Mouse (Mus musculus) left cerebral cortex, adult 8-10 months (tissue): ENCODE measurements around the gene Tmem233. TPM values are rescaled to one million over a fixed set of nuclear protein-coding genes. Genes with fewer than 3 reads are reported as not detected.

Experiments used
- DNase-seq, 2 experiments: peaks; one replicate each; pipeline ENCODE4 v3.0.0; 2022; ENCODE audit warnings: low spot score in 2 of 2
- total RNA-seq, 4 experiments: library from RNA; stranded (reverse); gene quantifications; 2 replicates each; pipeline ENCODE4 v1.2.4; 2022

Tmem233 gene
- total RNA-seq: under 1 TPM in 1 of 4 experiments, not detected in 3; 0.18 TPM

DNA sequence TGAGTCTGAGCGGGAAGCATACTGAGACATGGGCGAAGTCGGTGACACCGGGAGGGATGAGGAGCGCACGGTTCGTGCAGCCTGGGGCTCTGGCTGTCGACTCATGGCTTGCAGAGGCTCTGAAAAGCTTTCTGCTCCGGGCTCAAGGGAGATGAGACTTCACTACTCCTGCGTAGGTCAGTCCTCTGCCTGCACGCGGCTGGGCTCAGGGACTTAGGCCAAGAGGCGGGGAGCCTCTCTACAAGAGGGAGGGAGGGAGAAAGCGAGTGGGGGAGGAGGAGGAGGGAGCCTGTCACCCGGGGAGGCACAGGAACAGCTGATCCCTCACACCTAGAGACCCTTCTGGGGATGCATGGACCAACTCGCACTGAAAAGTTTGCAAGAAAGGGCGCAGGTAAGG, at the start of gene Tmem233:
Gene Tmem233 (minus strand): TSS at position 164 of the 400 bp plus-strand sequence.
- DNase-seq: no peak

DNA sequence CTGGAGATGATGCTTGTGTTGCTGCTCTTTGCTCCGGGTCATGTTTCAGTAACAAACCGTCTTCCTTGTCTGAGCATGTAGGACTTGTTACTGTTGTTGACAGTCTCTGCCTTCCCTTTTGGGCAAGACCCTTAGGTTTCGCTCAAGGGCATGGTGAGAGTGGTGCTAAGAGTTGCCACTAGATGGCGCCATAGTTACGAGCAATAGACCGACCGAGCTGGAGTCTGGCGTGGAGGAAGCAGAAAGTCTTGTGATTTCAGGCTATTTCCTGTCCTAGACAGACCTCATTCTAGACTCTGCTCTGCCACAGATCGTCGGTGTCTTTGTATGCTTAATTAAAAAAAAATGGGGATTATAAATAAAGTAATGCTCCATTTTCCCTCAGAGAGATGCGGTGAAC, 40.3 kb upstream of the Tmem233 start:
- DNase-seq: peak; percentile 49 to 66

DNA sequence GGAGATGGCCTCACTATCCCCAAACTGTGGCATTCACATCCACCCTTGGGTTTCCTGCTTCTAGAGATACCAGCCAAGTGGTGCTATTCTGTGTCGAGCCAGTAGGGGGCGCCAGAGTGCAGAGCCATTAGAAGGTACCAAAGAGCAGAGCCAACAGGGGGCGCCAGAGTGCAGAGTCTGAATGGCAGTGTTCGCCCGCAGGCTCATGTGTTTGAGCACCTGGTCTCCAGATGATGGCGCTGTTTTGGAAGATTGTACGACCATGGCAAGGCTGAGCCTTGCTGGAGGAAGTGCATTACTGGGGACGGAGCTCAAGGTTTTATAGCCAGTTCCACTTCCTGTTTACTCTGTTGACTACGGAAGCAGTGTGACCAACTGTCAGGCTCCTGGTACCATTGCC, 33.5 kb upstream of the Tmem233 start:
- DNase-seq: peak in 1 of 2 experiments; percentile 8

DNA sequence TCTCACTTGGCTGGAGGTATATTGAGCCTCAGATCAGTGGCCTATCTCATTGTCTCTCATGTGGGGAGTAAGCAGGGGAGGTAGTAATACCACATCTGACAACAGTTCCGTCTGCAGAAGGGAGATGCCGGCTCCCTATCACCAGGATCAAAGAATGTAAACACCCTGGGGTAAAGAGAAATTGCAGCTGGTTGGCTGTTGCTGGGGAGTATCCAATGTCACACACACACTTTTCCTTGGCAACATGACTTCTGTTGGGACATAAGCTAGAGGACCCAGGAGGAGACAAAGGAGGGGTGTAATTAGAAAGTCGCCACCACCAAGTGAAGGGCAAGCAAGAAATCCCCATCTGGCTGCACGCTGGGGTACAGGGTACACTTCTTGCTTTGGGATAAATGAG, 33.1 kb upstream of the Tmem233 start:
- no peak for DNase-seq

DNA sequence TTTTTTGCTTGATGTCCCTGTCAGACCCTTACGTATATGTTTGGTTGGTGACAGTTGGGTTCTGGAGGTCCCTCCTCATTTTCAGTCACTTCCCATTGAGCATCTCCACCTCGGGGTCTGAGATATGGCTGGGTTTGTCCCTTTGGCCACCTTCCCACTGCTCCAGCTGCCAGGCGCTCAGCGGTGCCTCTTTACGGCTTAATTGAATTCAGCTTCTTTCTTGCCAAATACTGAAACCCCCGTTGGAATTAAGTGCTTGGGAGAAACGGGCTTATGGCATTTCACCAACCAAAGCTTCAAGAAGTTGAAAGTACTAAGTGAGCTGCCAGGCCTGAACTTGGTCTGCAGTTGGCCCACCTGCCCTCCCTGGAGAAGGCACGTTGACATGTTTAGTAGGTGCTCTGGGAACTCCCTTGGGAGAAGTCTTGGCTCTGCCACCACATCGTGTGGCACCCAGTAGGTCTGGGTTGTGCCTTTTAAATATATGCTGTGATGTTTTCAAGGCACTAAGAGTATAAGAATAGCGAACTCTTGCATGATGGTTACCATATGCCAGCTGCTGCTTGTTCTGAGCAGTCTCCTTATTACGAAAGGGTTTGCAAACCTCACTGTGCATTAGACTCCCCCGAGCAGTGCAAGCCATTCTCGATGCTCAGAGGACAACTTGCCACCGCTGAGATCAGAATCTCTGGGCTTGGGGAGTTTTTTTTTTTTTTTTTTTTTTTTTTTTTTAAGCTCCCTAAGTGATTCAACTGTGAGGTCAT, 32.2 kb upstream of the Tmem233 start:
- DNase-seq: no peak

DNA sequence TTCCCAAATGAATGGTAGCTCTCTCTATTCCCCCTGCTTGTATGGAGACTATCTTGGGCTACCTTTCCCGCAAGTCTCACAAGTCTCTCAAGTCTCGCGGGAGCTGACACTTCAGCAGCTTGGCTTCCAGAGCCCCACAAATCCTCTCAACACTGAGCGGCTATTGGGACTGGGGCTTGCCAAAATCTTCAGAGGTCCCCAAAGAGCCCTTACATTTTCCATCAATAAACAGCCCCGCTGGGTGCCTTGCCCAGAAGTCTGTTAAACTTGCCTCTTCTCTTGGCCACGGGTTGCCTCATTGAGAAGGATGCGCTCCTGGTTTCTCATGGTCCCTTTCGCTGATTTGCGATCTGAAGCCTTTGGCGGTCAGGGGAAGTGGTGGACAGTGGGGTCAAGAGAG, 25.6 kb upstream of the Tmem233 start:
- no peak for DNase-seq

DNA sequence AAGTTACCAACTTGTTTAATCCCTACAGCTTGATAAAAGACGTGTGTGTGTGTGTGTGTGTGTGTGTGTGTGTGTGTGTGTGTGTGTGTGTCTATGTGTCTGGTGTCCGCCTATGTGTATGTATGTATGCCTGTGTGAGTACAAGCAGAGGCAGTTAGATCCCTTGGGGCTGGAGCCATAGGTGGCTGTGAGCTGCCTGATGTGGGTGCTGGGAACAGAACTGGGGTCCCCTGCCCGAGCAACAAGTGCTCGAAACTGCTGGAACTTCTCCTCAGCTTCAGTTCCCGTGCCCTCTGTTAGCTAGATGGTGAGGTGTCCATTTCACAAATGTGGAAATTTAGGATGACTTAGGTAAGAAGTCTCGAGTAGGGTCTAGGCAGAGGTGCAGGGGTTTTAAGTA, 1.2 kb upstream of the Tmem233 start:
- no peak for DNase-seq

DNA sequence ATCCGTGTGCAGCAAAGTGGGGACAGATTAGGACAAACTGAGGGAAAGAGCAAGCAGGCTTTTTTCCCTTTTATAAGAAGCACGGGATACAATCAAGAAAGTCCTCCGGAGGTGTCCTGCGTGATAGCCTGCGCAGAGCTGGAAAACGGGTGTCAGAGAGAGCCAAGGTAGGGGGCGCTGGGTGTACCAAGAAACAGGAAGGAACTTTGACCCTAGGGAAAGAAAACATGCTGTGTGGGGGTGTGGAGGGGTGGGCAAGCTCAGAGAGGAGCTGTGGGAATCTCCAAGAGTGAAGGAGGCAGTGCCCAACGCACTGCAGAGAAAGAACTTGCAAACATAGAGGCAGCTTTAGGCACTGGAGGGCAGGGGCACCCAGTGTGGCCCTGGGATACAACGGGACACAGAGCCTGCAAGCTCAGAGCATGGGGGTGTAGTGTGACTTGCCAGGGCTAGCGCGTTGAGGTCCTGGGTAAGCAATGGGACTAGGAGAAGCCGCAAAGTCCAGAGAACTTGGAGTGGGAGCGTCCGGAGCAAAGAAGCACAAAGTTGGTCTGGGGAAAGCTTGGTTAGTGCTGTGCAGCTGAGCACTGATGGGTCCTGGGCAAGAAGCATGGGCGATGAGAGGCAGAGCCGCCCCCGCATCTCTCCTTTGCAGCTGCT, 673 bp downstream of the Tmem233 start:
- no peak for DNase-seq

DNA sequence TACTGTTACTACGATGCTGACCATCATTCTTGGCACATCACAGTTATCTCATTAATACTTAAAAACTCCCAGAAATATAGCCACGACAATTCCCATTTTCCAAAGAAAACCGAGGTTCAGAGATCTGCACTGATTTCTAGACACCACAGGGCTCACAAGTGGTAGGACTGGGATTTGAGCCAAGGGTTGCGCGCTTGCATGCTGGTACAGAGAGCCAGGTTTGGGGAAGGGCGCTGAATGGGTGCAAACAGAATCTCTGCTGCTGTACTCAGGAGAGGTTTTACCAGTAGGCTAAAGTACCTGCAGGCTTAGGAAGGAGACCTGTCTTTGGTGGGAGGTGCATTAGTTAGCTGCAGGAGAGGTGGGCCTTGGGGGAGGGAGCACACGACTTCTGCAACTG, 1.4 kb downstream of the Tmem233 start:
- no peak for DNase-seq

DNA sequence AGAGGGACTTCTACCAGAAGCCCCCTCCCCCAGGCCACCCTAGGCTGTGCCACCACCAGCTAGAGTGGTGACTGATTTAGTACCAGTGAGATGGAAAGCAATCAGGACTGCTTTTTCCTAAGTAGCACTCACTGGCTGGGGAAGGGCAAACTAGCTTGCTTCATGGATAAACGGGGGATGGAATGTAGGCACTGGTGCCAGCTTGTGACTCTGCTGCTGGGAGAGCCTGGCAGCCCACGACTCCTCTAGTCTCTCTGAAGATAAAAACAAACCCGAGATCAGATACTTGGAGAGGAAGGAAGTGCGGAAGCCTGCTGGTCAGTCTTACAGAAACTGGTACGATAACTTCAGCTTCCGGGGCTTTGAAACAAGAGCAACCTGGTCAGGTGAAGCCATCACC, 2.3 kb downstream of the Tmem233 start:
- no peak for DNase-seq

DNA sequence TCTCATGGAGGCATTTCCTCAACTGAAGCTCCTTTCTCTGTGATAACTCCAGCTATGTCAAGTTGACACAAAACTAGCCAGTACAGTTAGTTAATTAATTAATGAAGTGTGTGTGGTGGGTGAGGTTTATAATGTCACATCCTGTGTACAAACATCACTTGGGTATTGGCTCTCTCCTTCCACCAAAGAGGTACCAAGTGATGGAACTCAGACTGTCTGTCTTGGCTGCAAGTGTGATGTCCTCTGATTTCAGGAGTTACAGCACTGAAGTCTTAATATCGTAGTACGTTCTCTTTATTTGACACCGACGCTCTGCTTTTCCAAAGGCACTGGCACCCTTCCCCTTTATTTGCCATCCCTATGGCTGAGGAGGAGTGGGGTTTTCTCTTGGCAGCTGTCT, 13.4 kb downstream of the Tmem233 start:
- no peak for DNase-seq

DNA sequence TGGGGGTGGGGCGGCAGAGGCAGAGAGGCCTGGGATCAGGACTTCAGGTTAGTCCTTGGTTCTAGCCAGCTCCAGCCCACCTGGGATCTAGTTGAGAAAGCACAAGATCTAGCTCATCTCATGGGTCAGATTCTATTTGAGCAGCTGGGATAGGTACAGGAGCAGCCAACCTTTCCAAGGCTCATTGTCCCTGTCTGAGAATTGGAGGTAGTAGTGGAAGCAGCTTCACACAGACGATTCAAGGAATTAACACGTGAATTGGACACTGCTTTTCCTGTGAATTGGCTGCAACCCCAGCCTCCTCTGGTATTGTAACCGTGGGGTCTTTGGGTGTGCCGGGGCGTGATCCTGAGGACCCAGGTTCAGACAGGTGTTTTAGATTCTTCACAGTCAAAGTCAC, 30.2 kb downstream of the Tmem233 start:
- DNase-seq: no peak

DNA sequence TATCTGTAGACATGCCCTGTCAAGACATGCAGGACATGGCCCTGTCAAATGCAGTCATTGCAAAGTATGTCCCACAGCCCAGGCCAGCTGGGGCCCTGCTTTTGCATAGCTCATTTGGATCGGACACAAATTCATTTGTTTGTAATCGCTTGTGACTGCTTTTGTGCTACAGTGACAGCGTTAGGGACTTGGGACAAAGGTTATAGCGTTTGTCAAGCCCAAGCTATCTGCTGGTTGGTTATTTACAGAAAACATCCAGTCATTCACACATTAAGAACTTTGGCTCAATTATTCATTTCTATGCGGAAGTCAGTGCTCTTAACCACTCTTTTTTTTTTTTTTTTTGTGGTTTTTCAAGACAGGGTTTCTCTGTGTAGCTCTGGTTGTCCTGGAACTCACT, 30.9 kb downstream of the Tmem233 start:
- no peak for DNase-seq

DNA sequence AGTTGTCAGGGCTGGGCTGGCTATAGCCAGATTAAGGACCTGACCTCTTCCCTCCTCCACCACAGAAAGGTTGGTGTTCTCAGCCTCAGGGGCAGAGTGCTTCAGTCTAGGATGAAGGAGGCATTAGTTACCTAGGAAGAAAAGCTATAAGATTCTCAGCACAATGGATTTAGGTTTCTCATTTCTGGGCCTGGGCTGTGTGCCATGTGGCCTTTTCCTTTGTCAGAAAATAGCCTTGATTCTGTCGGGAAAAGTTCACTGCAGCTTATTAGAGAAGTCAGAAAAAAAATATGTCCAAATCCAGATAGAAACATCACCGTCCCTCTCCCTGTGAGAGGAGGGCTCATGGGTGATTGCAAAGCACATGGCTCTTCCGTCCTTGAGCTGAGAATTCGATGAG, 33.2 kb downstream of the Tmem233 start:
- DNase-seq: no peak

DNA sequence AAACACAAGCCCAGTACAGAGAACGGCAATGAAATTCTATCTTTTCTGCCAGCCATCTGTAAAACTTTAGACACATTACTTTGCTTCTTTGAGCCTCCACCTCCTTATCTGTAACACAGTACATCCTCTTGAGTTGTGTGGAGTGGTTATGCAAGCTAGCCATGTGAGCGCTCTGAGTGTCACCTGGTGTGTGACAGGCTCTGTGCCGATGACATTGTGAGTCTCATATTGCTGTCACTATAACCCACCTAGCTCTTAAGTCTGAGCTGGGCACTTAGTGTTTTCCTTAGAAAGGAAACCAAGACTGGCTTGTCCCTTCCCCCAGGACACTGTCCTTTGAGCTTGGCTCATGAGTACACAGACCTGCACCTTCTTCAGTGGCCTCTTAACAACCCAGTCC, 34.7 kb downstream of the Tmem233 start:
- DNase-seq: no peak

DNA sequence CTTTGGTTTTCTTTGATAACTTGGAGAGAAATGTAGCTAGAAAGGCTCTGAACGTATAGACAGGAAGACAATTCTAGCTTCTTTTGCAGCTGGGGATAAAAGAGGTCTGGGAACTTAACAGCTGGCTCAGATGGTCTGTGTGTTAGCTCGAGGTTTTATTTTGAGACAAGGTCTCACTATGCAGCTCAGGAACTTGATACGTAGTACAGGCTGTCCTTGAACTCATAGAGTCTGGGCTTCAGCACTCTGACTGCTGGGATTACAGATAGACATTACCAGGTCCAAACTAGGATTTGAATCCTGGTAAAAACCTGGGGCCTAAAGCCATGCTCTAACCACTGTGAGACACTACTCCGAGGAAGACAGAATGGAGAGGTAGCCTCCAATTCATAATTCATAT, 36.8 kb downstream of the Tmem233 start:
- no peak for DNase-seq

DNA sequence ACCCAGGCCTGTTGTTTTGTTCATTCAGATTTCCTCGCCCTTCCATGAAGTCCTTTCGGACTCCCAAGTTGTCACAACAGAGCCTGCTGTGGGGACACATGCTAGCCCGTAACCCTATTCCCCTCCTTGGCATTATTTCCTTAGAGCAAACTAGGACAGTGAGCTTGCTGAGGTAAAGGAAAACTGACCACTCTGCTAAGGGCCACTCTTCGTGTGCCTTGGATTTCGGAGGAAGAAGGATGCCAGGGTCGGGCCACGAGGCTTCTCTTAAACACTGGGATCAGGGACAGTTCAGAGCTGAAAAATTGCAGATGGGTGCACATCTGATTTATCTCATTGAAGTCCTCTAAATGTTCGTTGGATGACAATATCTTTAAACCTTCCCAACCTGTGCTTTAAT, 37.5 kb downstream of the Tmem233 start:
- no peak for DNase-seq

DNA sequence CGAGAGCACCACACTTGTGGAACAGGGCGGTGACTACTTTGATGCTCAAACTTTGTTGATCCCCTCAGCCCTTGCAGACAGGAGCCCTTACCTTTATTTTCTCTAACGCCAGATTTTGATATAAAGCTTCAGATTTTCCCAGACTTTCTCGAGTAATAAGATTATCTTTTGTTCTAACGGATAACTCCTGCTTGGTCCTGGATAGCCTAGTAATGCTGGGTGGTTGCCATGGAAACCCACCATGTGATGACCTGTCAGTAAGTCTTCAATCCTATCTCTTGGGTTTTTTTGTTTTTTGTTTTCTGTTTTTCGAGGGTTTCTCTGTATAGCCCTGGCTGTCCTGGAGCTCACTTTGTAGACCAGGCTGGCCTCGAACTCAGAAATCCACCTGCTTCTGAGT, 40.8 kb downstream of the Tmem233 start:
- DNase-seq: no peak

DNA sequence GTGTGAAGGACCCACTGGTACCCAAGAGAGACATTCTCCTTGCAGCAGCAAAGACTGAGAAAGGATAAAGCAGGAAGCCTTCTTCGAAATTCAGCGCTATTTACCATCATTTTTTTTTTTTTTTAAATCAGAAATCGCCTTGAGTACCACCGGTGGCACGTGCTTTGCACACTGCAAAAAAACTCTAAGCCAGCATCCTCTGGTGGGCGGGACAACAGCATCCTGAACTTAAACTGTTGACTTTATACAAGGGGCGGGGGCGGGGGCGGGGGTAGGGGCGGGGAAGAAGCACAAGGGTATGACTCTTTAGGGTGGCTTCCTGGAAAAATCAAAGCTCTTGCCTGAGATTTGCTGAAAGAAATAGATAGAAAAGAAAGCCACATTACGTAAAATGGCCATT, 43.3 kb downstream of the Tmem233 start:
- no peak for DNase-seq

DNA sequence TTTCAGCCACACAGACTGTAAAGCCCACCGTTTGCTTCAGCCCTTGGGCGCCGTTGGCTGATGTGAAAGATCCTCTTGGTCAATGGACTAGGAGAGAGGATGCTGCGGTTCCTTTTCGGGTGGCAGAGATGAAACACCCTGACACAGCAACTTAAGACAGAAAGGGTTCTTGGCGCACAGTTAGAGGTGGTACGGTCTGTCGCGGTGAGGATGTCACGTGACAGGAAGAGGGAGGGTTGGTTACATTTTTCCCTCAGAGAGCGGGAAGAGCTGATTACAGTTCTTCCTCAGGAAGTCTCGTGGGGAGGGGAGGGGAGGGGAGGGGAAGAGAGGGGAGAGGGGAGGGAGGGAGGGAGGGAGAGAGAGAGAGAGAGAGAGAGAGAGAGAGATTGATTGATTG, 45.3 kb downstream of the Tmem233 start:
- DNase-seq: no peak

DNA sequence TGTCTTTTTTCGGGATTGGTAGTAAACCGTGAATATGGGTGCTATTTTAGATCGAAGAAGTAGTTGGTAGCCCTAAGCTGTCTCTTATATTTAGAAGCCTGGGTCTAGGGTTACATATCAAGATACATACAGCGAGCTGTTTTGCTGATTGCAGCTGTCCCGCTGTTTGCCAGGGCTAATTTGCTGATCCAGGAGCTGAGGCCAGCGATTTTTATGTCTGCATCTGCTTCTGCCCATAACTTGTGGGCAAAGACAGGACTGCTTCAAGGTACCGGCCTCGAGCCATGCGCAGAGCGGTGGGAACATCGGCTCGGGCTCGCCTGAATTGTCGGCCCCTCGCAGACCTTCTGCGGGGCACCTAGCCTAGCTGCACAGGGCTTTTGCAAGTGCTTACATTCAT, 46.6 kb downstream of the Tmem233 start:
- DNase-seq: no peak

DNA sequence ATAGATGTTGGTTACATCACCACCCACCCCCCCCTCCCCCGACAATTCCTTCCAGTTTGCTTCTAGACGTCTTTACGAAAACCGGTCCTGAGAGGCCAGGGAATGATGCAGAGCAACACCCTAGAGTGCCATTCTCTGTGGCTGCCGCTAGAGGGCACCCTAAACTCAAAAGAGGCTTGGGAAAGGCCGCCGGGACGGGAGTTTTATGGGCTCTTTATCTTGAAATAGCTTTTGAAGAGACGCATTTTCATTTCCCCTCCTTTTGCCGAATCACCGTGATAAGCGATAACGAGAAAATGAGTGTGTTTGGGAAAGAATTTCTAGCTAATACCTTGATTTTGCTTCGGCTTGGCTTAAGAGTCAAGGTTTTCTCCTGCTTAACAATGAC, 51.9 kb downstream of the Tmem233 start:
- DNase-seq: no peak

DNA sequence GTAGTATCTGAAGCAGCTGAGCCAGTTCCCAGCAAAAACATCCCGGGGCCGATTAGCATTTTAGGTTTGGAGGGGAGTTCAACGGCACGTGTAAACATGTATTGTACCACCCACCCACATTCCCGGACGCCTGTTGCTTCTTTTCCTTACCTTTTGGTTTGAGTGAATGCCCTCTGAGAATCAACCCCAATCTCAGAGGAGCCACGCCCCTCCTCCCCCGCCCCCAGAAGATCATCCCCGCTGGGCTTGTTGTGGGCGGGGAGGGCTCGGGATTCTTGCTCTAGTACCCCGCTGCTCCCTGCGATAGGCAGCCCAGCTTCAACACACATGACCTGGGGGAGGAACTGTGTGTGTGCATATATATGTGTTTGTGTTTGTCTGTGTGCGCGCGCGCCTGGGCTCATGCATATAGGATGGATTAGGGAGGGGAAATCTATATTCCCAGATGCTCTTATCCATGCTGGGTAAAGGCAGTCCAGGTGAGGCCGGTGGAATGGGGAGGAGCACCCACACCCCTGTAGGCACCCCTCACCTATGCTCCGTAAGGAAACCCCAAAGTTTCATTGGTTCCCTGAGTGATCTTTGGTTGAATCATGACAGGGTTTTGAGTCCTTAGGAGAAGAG, 52.4 kb downstream of the Tmem233 start:
- DNase-seq: no peak
